Mouse (Mus musculus) ES-Bruce4 (cell line): Measurements from ENCODE around the gene Erc2. TPM values are rescaled to one million over a fixed set of nuclear protein-coding genes. Genes with fewer than 3 reads are reported as not detected.

Source experiments
- H3K27ac ChIP-seq: 2 replicates; pipeline ENCODE4 v1.5.1; 2012; ENCODE audit warnings: low read length, inconsistent platforms; ENCODE audit not compliant: insufficient read depth
- H3K27me3 ChIP-seq: 2 replicates; pipeline ENCODE4 v1.6.1; 2012; ENCODE audit warnings: mild to moderate bottlenecking, low read length, inconsistent platforms; ENCODE audit not compliant: control insufficient read depth, poor library complexity, insufficient read depth, severe bottlenecking
- H3K36me3 ChIP-seq: 2 replicates; pipeline ENCODE4 v1.6.1; 2012; ENCODE audit warnings: inconsistent platforms, mild to moderate bottlenecking, low read length, moderate library complexity; ENCODE audit not compliant: control insufficient read depth, poor library complexity, insufficient read depth, severe bottlenecking
- H3K4me1 ChIP-seq: one replicate; pipeline ENCODE4 v1.8.1; 2011; ENCODE audit warnings: low read length; ENCODE audit not compliant: control insufficient read depth, insufficient read depth
- H3K4me3 ChIP-seq: 2 replicates; pipeline ENCODE4 v1.5.1; 2011; ENCODE audit warnings: low read depth, mild to moderate bottlenecking, low read length
- H3K9ac ChIP-seq: 2 replicates; pipeline ENCODE4 v1.6.1; 2012; ENCODE audit warnings: low read depth, mild to moderate bottlenecking, inconsistent platforms; ENCODE audit not compliant: poor library complexity, severe bottlenecking
- H3K9me3 ChIP-seq: replicated peaks from 2 replicates; pipeline ENCODE4 v1.6.1; 2012; ENCODE audit warnings: mild to moderate bottlenecking, low read length, inconsistent platforms; ENCODE audit not compliant: control insufficient read depth, poor library complexity, insufficient read depth, severe bottlenecking
- CTCF ChIP-seq: IDR thresholded peaks from one replicate; pipeline ENCODE4 v1.8.1; 2011; ENCODE audit warnings: low read depth, low read length
- EP300 ChIP-seq: IDR thresholded peaks from 2 replicates; pipeline ENCODE4 v1.6.1; 2011; ENCODE audit warnings: low read depth, low read length; ENCODE audit not compliant: insufficient read depth
- POLR2A ChIP-seq: IDR thresholded peaks from one replicate; pipeline ENCODE4 v1.8.1; 2011; ENCODE audit warnings: low read length; ENCODE audit not compliant: insufficient read depth
- polyA plus RNA-seq: library from polyadenylated mRNA; stranded (reverse); fragments of >200 nt; gene quantifications from 2 replicates; pipeline ENCODE4 v1.2.4, GENCODE M21; 2011; ENCODE audit warnings: low read depth; ENCODE audit not compliant: missing spikeins, insufficient read depth, insufficient read length

The Erc2 gene
- polyA plus RNA-seq, 1 experiment = 10.0 TPM

DNA sequence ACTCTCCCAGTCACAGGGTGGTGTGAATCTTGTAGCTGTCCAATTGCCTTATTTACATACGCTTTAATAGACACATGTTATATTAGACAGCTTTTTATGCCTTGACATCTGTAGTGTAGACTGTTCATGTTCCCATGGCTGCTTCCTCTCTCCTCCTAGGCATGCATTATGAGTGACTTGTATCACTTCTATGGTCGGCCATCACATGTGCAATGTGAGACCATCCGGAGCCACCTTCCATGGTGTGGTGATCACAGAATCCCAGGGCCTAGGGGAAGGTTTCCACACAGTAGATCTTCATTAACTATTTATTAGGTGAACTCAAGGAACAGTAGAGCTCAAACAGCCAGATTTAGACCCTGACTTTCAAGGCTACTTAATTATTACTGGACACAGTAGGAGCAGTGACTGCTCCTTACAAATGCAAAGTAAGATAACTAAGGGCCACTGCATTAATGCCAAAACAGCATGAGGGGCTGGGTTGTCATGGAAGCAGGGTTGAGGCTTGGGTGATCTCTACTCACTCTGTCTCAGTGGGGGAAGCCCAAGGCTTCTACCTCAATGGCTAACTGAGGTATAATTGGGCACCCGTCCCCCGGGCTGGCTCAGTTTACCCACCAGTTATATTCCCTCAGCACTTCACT, 7.3 kb downstream of the Erc2 start:
- H3K4me1 ChIP-seq = peaks cover 6% of the 10 kb centered on the region
- no peaks in the 10 kb centered on the region; the same call in 1 of the 2 replicates for H3K9me3 ChIP-seq
- no peak overlapping the region for H3K9ac ChIP-seq

DNA sequence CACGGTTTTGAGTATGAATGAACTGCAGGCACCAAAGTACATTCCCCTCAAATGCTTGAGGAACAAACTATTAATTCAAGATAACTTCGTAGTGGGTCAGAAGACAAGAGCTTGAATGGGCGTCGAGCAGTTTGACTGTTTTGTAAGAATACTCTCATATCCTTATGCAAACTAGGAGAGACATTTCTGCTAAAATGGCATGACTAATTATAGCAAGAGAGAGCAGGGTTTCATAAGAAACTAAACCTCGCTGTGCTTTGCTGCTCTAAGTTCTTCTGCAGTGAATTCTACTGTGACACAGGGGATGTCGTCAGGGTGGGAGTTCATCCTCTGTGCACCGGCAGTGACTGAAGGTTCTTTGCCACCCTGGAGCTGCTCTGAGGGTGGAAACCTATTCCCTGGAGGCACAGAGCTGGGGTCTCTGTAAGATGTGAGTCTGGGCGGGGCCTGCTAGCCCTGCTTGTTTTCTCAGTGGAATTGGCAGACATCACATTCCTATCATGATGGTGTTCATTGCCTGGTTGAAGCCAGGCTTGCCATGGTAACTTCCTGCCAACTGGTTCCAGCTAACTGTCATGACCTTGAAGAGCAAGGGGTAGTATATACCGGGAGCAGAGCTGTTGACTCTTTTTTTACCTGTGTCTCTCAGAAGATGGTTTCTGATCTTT, 8.9 kb downstream of the Erc2 start:
- H3K36me3 ChIP-seq = no peaks in the 10 kb centered on the region
- H3K27me3 ChIP-seq = no peaks in the 10 kb centered on the region
- H3K4me3 ChIP-seq = no peak overlapping the region
- no peak overlapping the region for H3K9ac ChIP-seq
- H3K27ac ChIP-seq = no peak overlapping the region
- H3K4me1 ChIP-seq = peaks cover 6% of the 10 kb centered on the region
- TF ChIP-seq EP300 (no peak), CTCF (no peak), POLR2A (no peak)
- no peaks in the 10 kb centered on the region; the same call in 1 of the 2 replicates for H3K9me3 ChIP-seq

More for the DNA sequence above, 7.3 kb downstream of the Erc2 start:
- no peaks in the 10 kb centered on the region for H3K36me3 ChIP-seq
- H3K4me3 ChIP-seq = no peak overlapping the region
- no peaks in the 10 kb centered on the region for H3K27me3 ChIP-seq
- no peak for TF ChIP-seq CTCF
- no peak for TF ChIP-seq POLR2A
- TF ChIP-seq EP300 = no peak
- no peak overlapping the region for H3K27ac ChIP-seq

DNA sequence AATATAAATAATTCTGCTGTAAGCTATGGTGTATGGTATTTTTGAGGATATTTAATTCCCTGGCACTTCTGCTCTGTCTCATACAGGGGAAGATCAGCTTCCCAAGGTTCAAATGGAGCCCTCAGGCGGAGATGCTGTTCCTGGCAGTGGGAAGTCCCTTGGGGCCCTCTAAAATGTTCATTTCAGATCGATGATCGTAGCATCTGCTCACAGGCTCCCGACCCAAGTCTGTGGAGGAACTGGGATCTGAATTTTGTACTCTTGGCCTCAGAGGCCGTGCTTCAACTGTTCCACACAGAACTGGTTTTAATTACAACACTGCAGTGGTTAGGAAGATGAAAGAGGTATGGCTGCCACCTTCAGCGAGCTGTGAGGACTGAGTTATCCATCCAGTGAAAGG, 12.5 kb downstream of the Erc2 start:
- Histone ChIP-seq H3K9me3 (no peaks in the 10 kb centered on the region), H3K27ac (no peak overlapping the region), H3K9ac (no peak overlapping the region), H3K36me3 (no peaks in the 10 kb centered on the region), H3K27me3 (no peaks in the 10 kb centered on the region), H3K4me1 (peaks cover 3% of the 10 kb centered on the region), H3K4me3 (no peak overlapping the region)
- TF ChIP-seq CTCF (no peak), EP300 (no peak), POLR2A (no peak)

DNA sequence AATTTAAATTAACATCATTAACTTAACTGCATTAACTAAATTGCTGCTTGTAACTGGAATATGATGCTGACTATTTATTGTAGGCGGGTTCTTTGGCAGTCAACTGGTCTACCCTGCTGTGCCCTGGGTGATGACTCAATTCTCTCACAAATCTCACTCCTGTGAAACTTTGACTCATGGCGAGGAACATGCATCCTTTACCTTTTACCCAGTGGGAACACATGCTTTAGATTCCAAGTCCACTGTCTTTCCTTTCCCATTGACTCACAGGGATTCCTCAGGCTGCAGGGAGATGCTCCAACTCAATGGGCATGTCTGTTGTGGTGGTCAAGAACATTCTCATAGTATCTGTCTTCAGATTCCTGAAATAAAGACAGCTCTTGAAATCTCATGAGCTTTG, 14.3 kb downstream of the Erc2 start:
- Histone ChIP-seq H3K4me1 (peaks cover 2% of the 10 kb centered on the region), H3K27me3 (no peaks in the 10 kb centered on the region), H3K4me3 (no peak overlapping the region), H3K36me3 (no peaks in the 10 kb centered on the region), H3K9ac (no peak overlapping the region), H3K27ac (no peak overlapping the region), H3K9me3 (no peaks in the 10 kb centered on the region)
- TF ChIP-seq EP300 (no peak), CTCF (no peak), POLR2A (no peak)

DNA sequence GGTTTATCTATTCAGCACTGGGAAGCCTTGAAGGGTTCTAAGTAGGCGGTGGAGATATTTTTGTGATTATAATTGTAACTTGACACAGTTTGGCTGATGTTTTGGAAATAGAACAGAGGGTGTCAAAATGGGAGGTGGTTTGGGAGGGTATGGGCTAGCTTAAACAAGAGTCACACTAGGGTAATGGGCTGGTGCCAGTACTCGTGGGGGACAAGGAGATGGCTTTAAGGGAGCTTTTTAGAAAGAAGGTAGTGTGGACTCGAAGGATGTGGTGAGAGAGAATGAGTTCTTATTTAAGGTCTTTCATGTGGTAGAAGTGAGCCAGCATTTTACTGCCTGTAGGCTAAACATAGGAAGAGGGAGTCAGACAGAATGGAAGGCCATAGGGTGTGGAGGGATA, 19.2 kb downstream of the Erc2 start:
- Histone ChIP-seq H3K27me3 (no peaks in the 10 kb centered on the region), H3K27ac (no peak overlapping the region), H3K4me3 (no peak overlapping the region), H3K4me1 (no peaks in the 10 kb centered on the region), H3K36me3 (no peaks in the 10 kb centered on the region), H3K9me3 (no peaks in the 10 kb centered on the region), H3K9ac (no peak overlapping the region)
- TF ChIP-seq CTCF = no peak
- TF ChIP-seq POLR2A = no peak
- TF ChIP-seq EP300 = no peak

DNA sequence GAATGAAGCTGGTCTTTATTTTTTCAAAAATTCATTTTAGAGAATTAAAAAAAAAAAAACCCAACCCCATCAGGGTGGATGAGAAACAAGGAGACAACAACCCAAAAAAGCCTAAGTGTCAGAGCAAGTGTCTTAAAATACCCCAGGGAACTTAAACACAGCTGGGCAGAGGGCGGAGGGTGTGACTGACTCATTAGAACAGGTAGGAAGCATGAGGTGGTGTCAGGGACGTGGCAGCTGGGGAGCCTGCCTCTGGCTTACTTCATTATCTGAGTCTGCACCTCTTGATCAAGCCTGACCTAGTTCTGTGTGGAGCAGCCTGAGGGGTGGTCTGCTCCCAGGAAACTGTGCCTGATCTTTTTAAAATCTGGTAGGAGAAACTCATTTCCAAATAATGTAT, 20.8 kb downstream of the Erc2 start:
- Histone ChIP-seq H3K36me3 (no peaks in the 10 kb centered on the region), H3K9ac (no peak overlapping the region), H3K4me1 (no peaks in the 10 kb centered on the region), H3K27me3 (no peaks in the 10 kb centered on the region), H3K27ac (no peak overlapping the region), H3K9me3 (no peaks in the 10 kb centered on the region), H3K4me3 (no peak overlapping the region)
- TF ChIP-seq CTCF (no peak), POLR2A (no peak), EP300 (no peak)
